Mouse (Mus musculus): ENCODE measurements around the gene Rad51d. TPM values are rescaled to one million over a fixed set of nuclear protein-coding genes. Genes with fewer than 3 reads are reported as not detected.
"Not testable (repeated sequence)": the region's sequence is repeated elsewhere in the genome, so short reads cannot be mapped to it uniquely, and the experiment has no call there.

Rad51d gene
- polyA plus RNA-seq, 1 experiment: 21.2 TPM

DNA sequence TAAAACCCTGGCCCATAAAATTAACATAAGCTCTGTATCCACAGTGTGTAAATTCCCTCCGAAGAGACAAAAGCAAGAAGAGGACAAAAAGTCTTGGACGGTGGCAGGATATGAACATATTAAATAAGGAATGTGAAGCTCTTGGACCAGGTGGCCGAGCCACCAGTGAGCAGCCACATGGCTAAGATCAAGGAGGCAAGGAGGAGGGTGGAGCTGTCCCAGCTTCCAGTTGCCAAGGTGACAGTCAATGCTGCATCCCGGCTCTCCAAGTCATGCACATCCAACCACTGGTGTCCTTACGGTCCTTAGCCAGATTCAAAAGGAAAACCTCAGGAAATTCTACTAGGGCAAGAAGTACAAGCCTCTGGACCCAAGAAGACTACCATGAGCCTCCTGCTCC lies 51.9 kb downstream of the Rad51d start:
- TF ChIP-seq POLR2A (IDR thresholded peaks at IDR 0.05; ENCODE audit: borderline replicate concordance, insufficient read depth, low read length) (no peak), CTCF (IDR thresholded peaks at IDR 0.05; ENCODE audit: borderline replicate concordance, insufficient read depth, low read depth, low read length) (no peak)
- 16% methylated on average over 5 of the region's 5 CpGs for WGBS
- H3K27me3 ChIP-seq (ENCODE audit: control insufficient read depth, insufficient read depth, low read length): no peaks in the 10 kb centered on the region

DNA sequence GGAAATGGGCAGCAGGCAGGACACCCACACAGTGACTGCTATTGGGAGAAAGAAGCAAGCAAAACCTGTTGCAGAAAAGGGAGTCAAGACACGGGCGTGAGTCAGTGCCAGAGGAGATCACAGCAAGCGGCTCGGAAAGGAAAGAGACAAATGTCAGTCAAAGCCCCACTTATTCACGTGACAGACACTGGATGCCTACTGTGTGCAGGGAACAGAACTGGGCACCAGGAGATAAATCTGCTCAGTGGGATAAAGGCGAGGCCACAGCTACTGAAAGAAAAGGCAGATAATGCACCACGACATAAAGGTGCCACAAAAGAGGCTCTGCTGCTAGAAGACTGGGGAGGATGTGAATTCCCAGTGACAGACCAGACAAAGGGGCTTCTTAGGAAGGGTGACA lies 52.6 kb downstream of the Rad51d start:
- Histone ChIP-seq H3K4me3 (replicated peaks; ENCODE audit: insufficient read depth, low read depth, low read length) (no peak overlapping the region), H3K27ac (ENCODE audit: insufficient read depth, low read length) (no peak overlapping the region), H3K4me1 (ENCODE audit: control insufficient read depth, insufficient read depth, low read length) (0 out of 2 replicates have a peak, but pooled peaks cover 2% of the 10 kb centered on the region), H3K27me3 (ENCODE audit: control insufficient read depth, insufficient read depth, low read length) (no peaks in the 10 kb centered on the region)
- 28% methylated on average over 7 of the region's 7 CpGs for WGBS
- TF ChIP-seq CTCF (IDR thresholded peaks at IDR 0.05; ENCODE audit: borderline replicate concordance, insufficient read depth, low read depth, low read length) (no peak), POLR2A (IDR thresholded peaks at IDR 0.05; ENCODE audit: borderline replicate concordance, insufficient read depth, low read length) (no peak)
- no peak for DNase-seq

More for the DNA sequence above, 51.9 kb downstream of the Rad51d start:
- no peak for DNase-seq
- 0 out of 2 replicates have a peak, but pooled peaks cover 2% of the 10 kb centered on the region for H3K4me1 ChIP-seq (ENCODE audit: control insufficient read depth, insufficient read depth, low read length)
- H3K27ac ChIP-seq (ENCODE audit: insufficient read depth, low read length): no peak overlapping the region
- H3K4me3 ChIP-seq (replicated peaks; ENCODE audit: insufficient read depth, low read depth, low read length): no peak overlapping the region

DNA sequence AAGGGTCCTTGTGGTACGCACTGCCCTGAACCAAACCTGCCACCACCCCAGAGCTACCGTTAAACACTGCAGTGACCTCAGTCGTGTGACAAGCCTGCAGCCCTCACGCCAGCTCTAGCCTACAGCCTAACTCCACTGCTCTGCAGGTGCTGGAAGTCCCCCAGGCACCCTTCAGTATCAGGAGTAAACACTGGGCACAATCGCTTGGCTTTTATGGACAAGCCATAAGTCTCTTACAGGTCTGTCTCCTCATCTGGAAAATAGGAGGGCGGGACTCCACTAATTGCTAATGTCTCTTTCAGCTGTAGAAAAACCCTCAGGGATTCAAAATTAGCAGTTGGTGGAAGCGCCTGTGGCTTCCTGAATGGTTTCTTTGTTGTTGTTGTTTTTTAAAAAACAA lies 53.2 kb downstream of the Rad51d start:
- WGBS: 30% methylated on average over 7 of the region's 7 CpGs
- H3K27me3 ChIP-seq (ENCODE audit: control insufficient read depth, insufficient read depth, low read length): no peaks in the 10 kb centered on the region
- TF ChIP-seq POLR2A (IDR thresholded peaks at IDR 0.05; ENCODE audit: borderline replicate concordance, insufficient read depth, low read length) (no peak), CTCF (IDR thresholded peaks at IDR 0.05; ENCODE audit: borderline replicate concordance, insufficient read depth, low read depth, low read length) (no peak)
- H3K4me3 ChIP-seq (replicated peaks; ENCODE audit: insufficient read depth, low read depth, low read length): no peak overlapping the region
- no peak overlapping the region for H3K27ac ChIP-seq (ENCODE audit: insufficient read depth, low read length)
- 0 out of 2 replicates have a peak, but pooled peaks cover 2% of the 10 kb centered on the region for H3K4me1 ChIP-seq (ENCODE audit: control insufficient read depth, insufficient read depth, low read length)
- DNase-seq: no peak

DNA sequence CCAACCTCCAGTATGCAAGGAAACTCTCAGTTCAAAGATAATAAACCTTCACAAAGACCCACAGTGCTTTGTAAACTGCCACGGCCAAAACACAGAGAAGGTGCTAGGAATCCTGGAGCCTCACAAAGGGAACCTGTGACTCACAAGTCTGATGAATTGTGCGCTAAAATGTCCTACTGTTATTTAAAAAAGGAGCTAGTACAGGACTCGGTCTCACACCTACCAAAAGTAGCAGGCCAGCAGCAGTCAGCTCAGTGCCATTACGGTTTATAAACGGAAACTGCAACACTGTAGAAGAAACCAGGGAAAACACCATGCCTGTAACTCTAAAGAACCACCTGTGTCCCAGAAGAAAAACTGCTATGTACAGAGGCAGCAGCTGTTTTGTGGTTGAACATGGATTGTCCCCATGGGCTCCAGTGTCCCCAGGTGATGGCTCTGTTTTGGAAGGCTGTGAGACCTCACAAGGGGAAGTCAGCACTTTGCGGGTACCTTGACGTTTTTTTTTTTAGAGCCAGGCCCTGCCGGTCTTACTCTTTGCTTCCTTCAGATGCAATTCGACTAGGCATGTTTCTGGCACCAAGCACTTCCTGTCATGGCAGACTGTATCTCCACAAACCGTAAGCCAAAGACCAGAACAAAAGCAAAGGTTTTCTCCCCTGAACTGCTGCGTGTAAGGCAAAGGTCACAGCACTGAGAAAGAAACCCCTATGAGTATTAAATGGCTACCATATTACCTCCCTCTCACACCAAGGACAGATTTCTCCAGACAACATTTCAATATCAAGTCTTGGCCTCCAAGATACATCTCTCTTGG lies 54.6 kb downstream of the Rad51d start:
- Histone ChIP-seq H3K4me3 (replicated peaks; ENCODE audit: insufficient read depth, low read depth, low read length) (no peak overlapping the region), H3K4me1 (ENCODE audit: control insufficient read depth, insufficient read depth, low read length) (0 out of 2 replicates have a peak, but pooled peaks cover 2% of the 10 kb centered on the region), H3K27me3 (ENCODE audit: control insufficient read depth, insufficient read depth, low read length) (no peaks in the 10 kb centered on the region), H3K27ac (ENCODE audit: insufficient read depth, low read length) (no peak overlapping the region)
- TF ChIP-seq CTCF (IDR thresholded peaks at IDR 0.05; ENCODE audit: borderline replicate concordance, insufficient read depth, low read depth, low read length): no peak
- no peak for TF ChIP-seq POLR2A (IDR thresholded peaks at IDR 0.05; ENCODE audit: borderline replicate concordance, insufficient read depth, low read length)
- DNase-seq: no peak
- WGBS: 81% methylated on average over 11 of the region's 11 CpGs

DNA sequence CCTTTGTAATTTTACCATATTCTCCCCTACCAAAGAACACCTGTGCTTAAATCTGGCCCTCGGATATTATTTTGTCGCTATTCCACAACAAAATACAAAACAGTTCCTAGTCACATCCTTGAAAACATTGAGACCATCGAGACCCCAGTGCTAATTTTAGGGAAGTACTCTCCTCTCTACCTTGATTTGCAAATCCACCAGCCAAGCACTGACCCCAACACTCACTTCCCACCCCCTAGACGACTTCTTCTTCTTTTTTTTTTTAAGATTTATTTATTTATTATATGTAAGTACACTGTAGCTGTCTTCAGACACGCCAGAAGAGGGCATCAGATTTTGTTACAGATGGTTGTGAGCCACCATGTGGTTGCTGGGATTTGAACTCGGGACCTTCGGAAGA lies 56.1 kb downstream of the Rad51d start:
- not testable (repeated sequence) for H3K4me1 ChIP-seq (ENCODE audit: control insufficient read depth, insufficient read depth, low read length); DNase-seq; H3K4me3 ChIP-seq (replicated peaks; ENCODE audit: insufficient read depth, low read depth, low read length); H3K27ac ChIP-seq (ENCODE audit: insufficient read depth, low read length); H3K27me3 ChIP-seq (ENCODE audit: control insufficient read depth, insufficient read depth, low read length)
- 87% methylated on average over 7 of the region's 7 CpGs for whole genome bisulfite sequencing

DNA sequence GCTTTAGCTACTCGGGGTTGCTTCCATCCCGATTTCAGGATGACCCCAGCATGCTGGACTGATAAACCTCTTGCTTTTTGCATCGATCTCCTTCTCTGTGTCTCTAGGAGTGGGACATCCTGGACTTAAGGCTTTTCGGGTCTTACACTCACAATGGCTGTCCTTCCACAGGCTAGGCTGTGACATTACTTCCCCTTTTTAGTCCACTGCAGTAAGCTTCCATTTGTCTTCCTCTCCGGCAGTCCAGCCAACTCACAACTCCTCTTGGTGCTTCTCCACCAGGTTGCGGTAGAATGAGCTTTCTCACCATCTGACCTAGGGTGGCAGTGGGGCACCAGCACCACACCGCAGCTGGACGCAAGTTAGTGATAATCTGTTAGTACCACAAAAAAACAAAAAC lies 56.5 kb downstream of the Rad51d start:
- WGBS: 93% methylated on average over 8 of the region's 8 CpGs
- no peaks in the 10 kb centered on the region for H3K27me3 ChIP-seq (ENCODE audit: control insufficient read depth, insufficient read depth, low read length)
- no peak for DNase-seq
- no peak overlapping the region for H3K27ac ChIP-seq (ENCODE audit: insufficient read depth, low read length)
- no peak for TF ChIP-seq CTCF (IDR thresholded peaks at IDR 0.05; ENCODE audit: borderline replicate concordance, insufficient read depth, low read depth, low read length)
- no peak for TF ChIP-seq POLR2A (IDR thresholded peaks at IDR 0.05; ENCODE audit: borderline replicate concordance, insufficient read depth, low read length)
- 0 out of 2 replicates have a peak, but pooled peaks cover 2% of the 10 kb centered on the region for H3K4me1 ChIP-seq (ENCODE audit: control insufficient read depth, insufficient read depth, low read length)
- H3K4me3 ChIP-seq (replicated peaks; ENCODE audit: insufficient read depth, low read depth, low read length): no peak overlapping the region

DNA sequence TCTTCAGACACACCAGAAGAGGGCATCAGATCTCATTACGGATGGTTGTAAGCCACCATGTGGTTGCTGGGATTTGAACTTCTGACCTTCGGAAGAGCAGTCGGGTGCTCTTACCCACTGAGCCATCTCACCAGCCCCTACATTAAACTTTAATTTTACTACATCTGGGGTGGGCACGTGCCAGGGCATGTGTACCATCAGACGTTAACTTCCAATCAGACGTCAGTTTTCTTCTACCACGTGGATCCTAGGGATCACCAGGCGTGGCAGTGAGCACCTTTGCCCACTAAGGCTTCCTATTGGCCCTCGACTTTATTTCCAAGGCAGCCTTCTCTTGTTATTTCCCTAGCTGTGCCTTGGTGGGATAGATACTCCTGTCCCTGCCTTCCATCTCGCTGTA lies 58.0 kb downstream of the Rad51d start:
- H3K4me1 ChIP-seq (ENCODE audit: control insufficient read depth, insufficient read depth, low read length); DNase-seq; H3K27me3 ChIP-seq (ENCODE audit: control insufficient read depth, insufficient read depth, low read length); H3K4me3 ChIP-seq (replicated peaks; ENCODE audit: insufficient read depth, low read depth, low read length); H3K27ac ChIP-seq (ENCODE audit: insufficient read depth, low read length): not testable (repeated sequence)
- 78% methylated on average over 10 of the region's 10 CpGs for whole genome bisulfite sequencing

DNA sequence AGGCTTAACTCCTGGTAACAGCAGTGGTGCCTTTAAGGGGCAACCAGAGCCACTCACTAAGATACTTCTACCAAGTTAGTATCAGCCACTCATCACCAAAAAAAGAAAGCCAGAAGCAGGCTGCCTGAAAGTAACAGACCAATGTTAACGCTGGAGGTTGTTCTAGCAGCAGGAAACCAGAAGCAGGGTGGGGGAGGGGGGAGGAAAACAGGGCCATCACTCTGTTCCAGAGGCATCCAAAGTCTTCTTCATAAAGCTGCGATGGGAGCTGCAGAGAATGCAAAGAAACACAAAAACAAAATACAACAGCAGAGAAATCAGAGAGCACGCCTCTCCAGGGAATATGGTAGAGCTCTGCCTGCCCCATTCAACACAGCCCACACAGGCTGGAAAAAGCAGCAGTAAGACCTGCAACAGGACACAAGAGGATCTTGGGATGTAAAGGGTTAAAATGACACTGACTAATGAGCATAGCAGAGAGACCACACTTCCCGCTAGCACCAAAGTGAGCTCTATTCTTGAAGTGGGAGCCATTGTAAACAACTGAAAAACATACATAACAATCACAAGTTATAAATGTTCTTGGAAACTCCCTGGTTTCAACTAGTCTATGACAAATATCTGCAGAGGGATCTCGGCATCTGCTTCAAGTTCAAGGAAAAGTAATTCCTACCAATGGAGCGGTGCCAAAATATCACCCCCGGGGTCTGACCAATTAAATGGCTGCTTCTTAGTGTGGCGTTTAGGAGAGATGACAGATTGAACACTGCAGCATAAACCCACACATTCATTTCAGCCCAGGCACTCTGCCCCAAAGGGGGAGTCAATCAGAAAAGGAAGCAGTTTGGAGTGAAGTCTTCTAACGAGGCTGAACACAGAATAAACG lies 59.2 kb downstream of the Rad51d start:
- Histone ChIP-seq H3K4me3 (replicated peaks; ENCODE audit: insufficient read depth, low read depth, low read length) (no peak overlapping the region), H3K27ac (ENCODE audit: insufficient read depth, low read length) (no peak overlapping the region), H3K4me1 (ENCODE audit: control insufficient read depth, insufficient read depth, low read length) (no peaks in the 10 kb centered on the region), H3K27me3 (ENCODE audit: control insufficient read depth, insufficient read depth, low read length) (no peaks in the 10 kb centered on the region)
- TF ChIP-seq POLR2A (IDR thresholded peaks at IDR 0.05; ENCODE audit: borderline replicate concordance, insufficient read depth, low read length) (no peak), CTCF (IDR thresholded peaks at IDR 0.05; ENCODE audit: borderline replicate concordance, insufficient read depth, low read depth, low read length) (no peak)
- WGBS: 12% methylated on average over 10 of the region's 10 CpGs
- DNase-seq: no peak
